Mouse (Mus musculus) lung, embryonic 16.5 days (tissue): ENCODE measurements around the gene Slc38a2. TPM values are rescaled to one million over a fixed set of nuclear protein-coding genes. Genes with fewer than 3 reads are reported as not detected.
A peak's percentile ranks its signal among the peaks of the same experiment; 100 is the strongest.

Experiments used
- ATAC-seq: fragments of 200-750 bp; cut with Nextera tagmentation; 2 replicates; pipeline ENCODE4 v1.8.0; 2017; ENCODE audit warnings: low read depth, mild to moderate bottlenecking, moderate library complexity
- H3K27ac ChIP-seq: fragments of 300-500 bp; sonication (generic); 2 replicates; pipeline ENCODE4 v1.5.1; 2014; ENCODE audit warnings: mild to moderate bottlenecking, control low read depth, low read length
- H3K27me3 ChIP-seq: fragments of 300-500 bp; sonication (generic); 2 replicates; pipeline ENCODE4 v1.6.1; 2014; ENCODE audit warnings: low read depth, low read length, mixed read lengths; ENCODE audit not compliant: control insufficient read depth, insufficient read depth
- H3K36me3 ChIP-seq: fragments of 300-500 bp; sonication (generic); 2 replicates; pipeline ENCODE4 v1.6.1; 2014; ENCODE audit warnings: low read length; ENCODE audit not compliant: control insufficient read depth, insufficient read depth
- H3K4me1 ChIP-seq: fragments of 300-500 bp; sonication (generic); replicated peaks from 2 replicates; pipeline ENCODE4 v1.6.1; 2014; ENCODE audit warnings: low read length, mixed read lengths; ENCODE audit not compliant: control insufficient read depth, insufficient read depth
- H3K4me2 ChIP-seq: fragments of 300-500 bp; sonication (generic); 2 replicates; pipeline ENCODE4 v1.6.1; 2014; ENCODE audit warnings: low read depth, low read length, control low read depth
- H3K4me3 ChIP-seq: fragments of 300-500 bp; sonication (generic); 2 replicates; pipeline ENCODE4 v1.5.1; 2014; ENCODE audit warnings: mild to moderate bottlenecking, low read length, control low read depth
- H3K9ac ChIP-seq: fragments of 300-500 bp; sonication (generic); 2 replicates; pipeline ENCODE4 v1.6.1; 2014; ENCODE audit warnings: low read length, control low read depth
- H3K9me3 ChIP-seq: fragments of 300-500 bp; sonication (generic); 2 replicates; pipeline ENCODE4 v1.6.1; 2016; ENCODE audit warnings: low read length; ENCODE audit not compliant: control insufficient read depth
- WGBS: fragments of 180-500 bp; shearing (Covaris S2); extraction: QIAGEN DNeasy Blood & Tissue Kit; methylation state at CpG from one replicate; pipeline ENCODE4 v1.1.7; 2014; 5-methylcytosine and 5-hydroxymethylcytosine counted together
- polyA plus RNA-seq: library from polyadenylated mRNA; unstranded; fragments of >200 nt; fragmentation: Nextera tagmentation; extraction: Ambion mirVana; gene quantifications from 2 replicates; pipeline ENCODE4 v1.2.1, GENCODE M21; 2015

Slc38a2 gene
- polyA plus RNA-seq, 1 experiment from 2014 or later: 155 TPM

- Histone ChIP-seq H3K4me2 (no peak overlapping the region), H3K9ac (no peak overlapping the region), H3K4me3 (no peak overlapping the region), H3K9me3 (no peaks in the 10 kb centered on the region), H3K27me3 (no peaks in the 10 kb centered on the region), H3K4me1 (peaks cover 4% of the 10 kb centered on the region; the same call in 1 of the 2 replicates), H3K27ac (no peak overlapping the region), H3K36me3 (no peaks in the 10 kb centered on the region)
- 75% methylated on average over 2 of the region's 2 CpGs for WGBS
- no peak for ATAC-seq
These were observed 8.4 kb upstream of the Slc38a2 start for GRCm38 (mm10) chr15:96707936-96708335.

GRCm38 (mm10) chr15:96702466-96703031 is 3.0 kb upstream of the Slc38a2 start:
- H3K27ac ChIP-seq: no peak overlapping the region
- H3K9me3 ChIP-seq: no peaks in the 10 kb centered on the region
- H3K4me3 ChIP-seq: no peak overlapping the region
- peaks cover 7% of the 10 kb centered on the region for H3K4me1 ChIP-seq
- ATAC-seq: no peak
- 89% methylated on average over 12 of the region's 12 CpGs for WGBS
- H3K27me3 ChIP-seq: no peaks in the 10 kb centered on the region
- peaks cover 3% of the 10 kb centered on the region for H3K36me3 ChIP-seq
- no peak overlapping the region for H3K9ac ChIP-seq
- no peak overlapping the region for H3K4me2 ChIP-seq

- 27% methylated on average over 13 of the region's 13 CpGs for WGBS
- Histone ChIP-seq H3K36me3 (peaks cover 3% of the 10 kb centered on the region), H3K27ac (peak overlapping the region; percentile 99; the same call in 1 of the 2 replicates), H3K4me3 (peak overlapping the region; percentile 87), H3K27me3 (no peaks in the 10 kb centered on the region), H3K4me2 (peak overlapping the region; percentile 77), H3K9ac (peak overlapping the region; percentile 99), H3K4me1 (peaks cover 15% of the 10 kb centered on the region), H3K9me3 (no peaks in the 10 kb centered on the region)
- ATAC-seq: no peak
These were observed 1.2 kb upstream of the Slc38a2 start for GRCm38 (mm10) chr15:96700766-96701165.

GRCm38 (mm10) chr15:96698658-96699448 is 677 bp downstream of the Slc38a2 start:
- Histone ChIP-seq H3K27ac (peak overlapping the region; percentile 99), H3K4me2 (peak overlapping the region; percentile 77), H3K27me3 (no peaks in the 10 kb centered on the region), H3K9ac (peak overlapping the region; percentile 99), H3K36me3 (peaks cover 19% of the 10 kb centered on the region), H3K9me3 (no peaks in the 10 kb centered on the region), H3K4me3 (peak overlapping the region; percentile 87), H3K4me1 (peaks cover 31% of the 10 kb centered on the region)
- under 1% methylated on average over 69 of the region's 101 CpGs for WGBS
- peak; percentile 85 for ATAC-seq

GRCm38 (mm10) chr15:96697901-96698657 is 1.5 kb downstream of the Slc38a2 start:
- H3K4me3 ChIP-seq: peak overlapping the region; percentile 87
- 4% methylated on average over 19 of the region's 19 CpGs for WGBS
- no peaks in the 10 kb centered on the region for H3K9me3 ChIP-seq
- ATAC-seq: peak; percentile 3; the same call in 1 of the 2 replicates
- peaks cover 24% of the 10 kb centered on the region for H3K36me3 ChIP-seq
- peak overlapping the region; percentile 60 for H3K4me2 ChIP-seq
- H3K9ac ChIP-seq: peak overlapping the region; percentile 99
- peak overlapping the region; percentile 99 for H3K27ac ChIP-seq
- no peaks in the 10 kb centered on the region for H3K27me3 ChIP-seq
- H3K4me1 ChIP-seq: peaks cover 31% of the 10 kb centered on the region

GRCm38 (mm10) chr15:96696486-96697284 is 2.8 kb downstream of the Slc38a2 start:
- 14% methylated on average over 13 of the region's 13 CpGs for WGBS
- Histone ChIP-seq H3K9me3 (no peaks in the 10 kb centered on the region), H3K36me3 (peaks cover 38% of the 10 kb centered on the region), H3K4me1 (peaks cover 31% of the 10 kb centered on the region), H3K27me3 (no peaks in the 10 kb centered on the region), H3K27ac (peak overlapping the region; percentile 2; the same call in 1 of the 2 replicates), H3K4me3 (peak overlapping the region; percentile 87), H3K9ac (peak overlapping the region; percentile 99), H3K4me2 (peak overlapping the region; percentile 60)
- ATAC-seq: no peak

- H3K36me3 ChIP-seq: peaks cover 47% of the 10 kb centered on the region
- H3K27ac ChIP-seq: no peak overlapping the region; the same call in 1 of the 2 replicates
- peaks cover 28% of the 10 kb centered on the region for H3K4me1 ChIP-seq
- H3K9me3 ChIP-seq: no peaks in the 10 kb centered on the region
- WGBS: 47% methylated on average over 26 of the region's 26 CpGs
- peak overlapping the region; percentile 99 for H3K9ac ChIP-seq
- H3K4me3 ChIP-seq: peak overlapping the region; percentile 87
- no peaks in the 10 kb centered on the region for H3K27me3 ChIP-seq
- H3K4me2 ChIP-seq: peak overlapping the region; percentile 60
- no peak for ATAC-seq
These were observed 3.8 kb downstream of the Slc38a2 start for GRCm38 (mm10) chr15:96695455-96696421.

GRCm38 (mm10) chr15:96694988-96695387 is 4.5 kb downstream of the Slc38a2 start:
- WGBS: 84% methylated on average over 7 of the region's 7 CpGs
- no peak for ATAC-seq
- Histone ChIP-seq H3K36me3 (peaks cover 53% of the 10 kb centered on the region), H3K4me1 (peaks cover 24% of the 10 kb centered on the region), H3K9me3 (no peaks in the 10 kb centered on the region), H3K4me3 (no peak overlapping the region; the same call in 1 of the 2 replicates), H3K4me2 (0 out of 2 replicates have a peak overlapping the region, but pooled peaks have one; percentile 60), H3K9ac (no peak overlapping the region), H3K27ac (no peak overlapping the region; the same call in 1 of the 2 replicates), H3K27me3 (no peaks in the 10 kb centered on the region)
